Mouse (Mus musculus) olfactory bulb, adult 2 months (tissue): Measurements from ENCODE around the gene Rhno1. TPM values are rescaled to one million over a fixed set of nuclear protein-coding genes. Genes with fewer than 3 reads are reported as not detected.

Source experiments
- H3K27ac ChIP-seq: fragments of 200-500 bp; 2 replicates; pipeline ENCODE4 v1.5.1; 2012; ENCODE audit warnings: low read depth, low read length; ENCODE audit not compliant: insufficient read depth
- H3K4me1 ChIP-seq: fragments of 200-500 bp; 2 replicates; pipeline ENCODE4 v1.6.1; 2012; ENCODE audit warnings: low read length; ENCODE audit not compliant: control insufficient read depth, insufficient read depth
- H3K4me3 ChIP-seq: fragments of 200-500 bp; 2 replicates; pipeline ENCODE4 v1.5.1; 2012; ENCODE audit warnings: mild to moderate bottlenecking, low read depth, low read length, moderate library complexity; ENCODE audit not compliant: insufficient read depth
- CTCF ChIP-seq: fragments of 200-500 bp; IDR thresholded peaks from 2 replicates; pipeline ENCODE4 v1.5.1; 2012; ENCODE audit warnings: low read depth, mild to moderate bottlenecking, low read length, moderate library complexity; ENCODE audit not compliant: insufficient read depth
- POLR2A ChIP-seq: fragments of 200-500 bp; IDR thresholded peaks from 2 replicates; pipeline ENCODE4 v1.6.1; 2012; ENCODE audit warnings: mild to moderate bottlenecking, low read depth, low read length, moderate library complexity; ENCODE audit not compliant: insufficient read depth
- WGBS: fragments of 180-500 bp; shearing (Covaris S2); methylation state at CpG from one replicate; pipeline ENCODE4 v1.1.7; 2018; 5-methylcytosine and 5-hydroxymethylcytosine counted together
- polyA plus RNA-seq: library from polyadenylated mRNA; stranded (reverse); fragments of >200 nt; gene quantifications from 2 replicates; pipeline ENCODE4 v1.2.4, GENCODE M21; 2012; ENCODE audit warnings: low replicate concordance; ENCODE audit not compliant: missing spikeins, insufficient read depth, insufficient read length

Rhno1 gene
- polyA plus RNA-seq, result not detected in 2 replicates

DNA sequence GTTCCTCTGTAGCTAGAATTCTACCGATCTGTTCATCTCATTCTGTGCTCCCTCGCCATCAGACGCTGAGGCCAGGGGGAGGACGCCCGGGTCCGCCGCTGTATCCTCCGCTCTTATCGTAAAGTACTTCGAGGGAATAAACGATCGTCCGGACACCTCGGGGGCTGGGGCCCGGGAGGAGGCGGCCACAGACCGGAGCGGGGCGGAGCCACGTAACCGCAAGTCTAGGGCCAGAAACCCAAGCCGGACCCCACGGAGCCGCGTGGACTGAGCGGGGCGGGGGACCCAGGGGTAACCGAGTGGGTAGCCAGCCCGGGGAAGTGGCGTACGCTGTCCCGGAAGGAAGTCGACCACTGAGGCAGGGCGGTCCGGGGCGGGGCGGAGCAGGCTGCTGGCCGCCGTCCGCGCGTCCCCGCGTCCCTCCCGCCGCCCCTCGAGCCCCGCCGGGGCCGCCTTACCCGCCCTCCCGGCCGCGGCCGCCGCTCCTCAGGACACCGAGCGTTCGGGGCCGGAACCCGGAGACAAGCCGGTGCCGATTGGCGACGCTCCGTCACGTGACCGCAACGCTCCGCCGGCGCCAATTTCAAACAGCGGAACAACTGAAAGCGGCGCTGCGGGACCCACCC lies at the start of gene Rhno1, which contains the start of gene Foxm1:
Gene Rhno1 (minus strand): TSS at position 531 of the 626 bp plus-strand sequence.
Gene Foxm1 (plus strand): TSS at position 587 of the 626 bp plus-strand sequence.
- Histone ChIP-seq H3K4me1 (no peaks in the 10 kb centered on the region), H3K27ac (peak within 1 kb of the TSS; percentile 4; the same call in 1 of the 2 replicates), H3K4me3 (peak within 1 kb of the TSS; percentile 63)
- whole genome bisulfite sequencing, result 0% methylated on average over 74 of the region's 76 CpGs
- peak; percentile 57; the same call in 1 of the 2 replicates for TF ChIP-seq POLR2A
- no peak for TF ChIP-seq CTCF

DNA sequence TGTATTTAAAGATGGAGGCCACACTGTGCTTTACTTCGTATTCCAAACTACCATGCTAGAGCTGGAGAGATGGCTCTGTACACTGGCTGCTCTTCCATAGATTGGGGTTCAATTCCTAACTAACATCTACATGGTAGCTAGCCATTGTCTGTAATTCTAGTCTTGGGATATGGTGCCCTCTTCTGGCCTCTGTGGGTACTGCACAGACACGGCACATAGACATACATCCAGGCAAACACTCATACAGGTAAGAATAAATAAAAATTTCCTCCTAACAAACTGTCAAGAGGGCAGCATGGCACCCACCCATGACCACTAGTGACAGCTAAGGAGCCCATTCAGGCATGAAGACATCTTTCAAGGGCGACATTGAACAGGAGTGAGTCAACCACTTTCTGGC lies 48.4 kb upstream of the Rhno1 start:
- TF ChIP-seq POLR2A, result no peak
- TF ChIP-seq CTCF, result no peak
- WGBS, result 13% methylated on average over 3 of the region's 3 CpGs
- Histone ChIP-seq H3K4me3 (no peak overlapping the region), H3K27ac (no peak overlapping the region), H3K4me1 (peaks cover 8% of the 10 kb centered on the region; the same call in 1 of the 2 replicates)

DNA sequence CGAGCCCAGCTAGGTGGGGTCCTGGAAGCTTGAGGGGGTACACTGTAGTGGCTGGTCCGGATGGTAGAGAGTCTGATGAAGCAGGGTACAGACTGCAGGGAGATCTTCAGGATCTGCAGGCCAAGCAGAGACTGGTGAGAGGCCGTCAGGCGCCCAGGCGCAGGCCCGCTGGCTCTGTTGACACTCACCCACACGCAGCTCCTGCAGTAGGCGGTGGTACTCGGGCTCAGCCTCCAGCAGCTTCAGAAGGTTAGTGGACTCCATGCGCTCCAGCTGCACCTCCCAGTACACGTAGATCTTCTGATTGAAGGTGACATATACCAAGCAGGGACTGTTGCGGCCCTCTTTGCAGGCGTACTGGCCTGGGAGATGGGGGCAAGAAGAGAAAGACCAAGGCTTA lies 47.6 kb upstream of the Rhno1 start:
- no peak overlapping the region for H3K4me3 ChIP-seq
- TF ChIP-seq CTCF, result no peak
- H3K27ac ChIP-seq, result no peak overlapping the region
- peaks cover 8% of the 10 kb centered on the region; the same call in 1 of the 2 replicates for H3K4me1 ChIP-seq
- 71% methylated on average over 13 of the region's 13 CpGs for WGBS

DNA sequence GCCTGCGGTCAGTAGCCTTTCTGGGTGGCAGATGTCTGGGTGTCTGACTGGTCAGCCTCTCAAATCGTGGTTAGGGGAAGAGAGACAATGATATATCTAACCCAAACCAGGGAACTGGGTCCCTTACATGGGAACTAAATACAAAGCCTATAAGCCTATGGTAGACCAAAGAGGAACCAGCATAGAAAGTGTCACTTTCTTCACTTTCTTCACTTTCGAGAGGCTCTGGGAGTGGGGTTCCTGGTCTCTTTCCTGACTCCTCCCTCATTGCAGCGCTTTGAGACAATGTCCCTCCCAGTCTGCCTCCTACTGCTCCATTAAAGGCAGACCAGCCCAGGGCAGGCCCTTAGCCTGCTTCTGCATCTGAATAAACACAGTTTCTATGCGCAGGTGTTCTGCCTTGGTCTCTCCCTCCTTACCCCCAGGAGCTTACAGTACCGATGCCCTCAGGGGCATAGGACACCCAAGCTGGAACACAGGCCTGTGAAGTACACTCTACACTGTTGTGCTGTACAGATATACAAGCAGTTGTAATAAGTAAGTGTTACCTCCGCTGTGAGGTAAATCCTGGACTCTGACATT lies 45.9 kb upstream of the Rhno1 start:
- 85% methylated on average over 7 of the region's 7 CpGs for WGBS
- TF ChIP-seq POLR2A (no peak), CTCF (no peak)
- Histone ChIP-seq H3K4me3 (no peak overlapping the region), H3K4me1 (peaks cover 11% of the 10 kb centered on the region), H3K27ac (no peak overlapping the region)

DNA sequence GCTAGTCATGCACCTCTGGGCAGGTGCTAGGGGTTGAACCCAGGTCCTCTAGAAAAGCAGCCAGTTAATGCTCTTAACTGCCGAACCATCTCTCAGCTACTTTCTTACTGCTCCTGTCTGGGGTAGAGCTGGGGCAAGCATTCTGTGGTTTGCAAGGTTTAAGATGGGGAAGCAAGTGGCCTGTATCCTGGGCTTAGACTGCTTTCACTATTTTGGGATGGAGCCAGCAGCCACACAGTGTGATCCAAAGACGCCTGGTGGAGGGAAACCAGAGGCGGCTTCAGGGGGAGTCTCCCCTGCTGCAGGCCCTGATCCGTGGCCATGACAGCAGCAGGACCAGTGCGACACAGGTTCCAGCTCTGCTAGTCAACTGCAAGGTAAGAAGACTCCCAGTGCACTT lies 42.0 kb upstream of the Rhno1 start:
- TF ChIP-seq CTCF, result no peak
- TF ChIP-seq POLR2A, result no peak

DNA sequence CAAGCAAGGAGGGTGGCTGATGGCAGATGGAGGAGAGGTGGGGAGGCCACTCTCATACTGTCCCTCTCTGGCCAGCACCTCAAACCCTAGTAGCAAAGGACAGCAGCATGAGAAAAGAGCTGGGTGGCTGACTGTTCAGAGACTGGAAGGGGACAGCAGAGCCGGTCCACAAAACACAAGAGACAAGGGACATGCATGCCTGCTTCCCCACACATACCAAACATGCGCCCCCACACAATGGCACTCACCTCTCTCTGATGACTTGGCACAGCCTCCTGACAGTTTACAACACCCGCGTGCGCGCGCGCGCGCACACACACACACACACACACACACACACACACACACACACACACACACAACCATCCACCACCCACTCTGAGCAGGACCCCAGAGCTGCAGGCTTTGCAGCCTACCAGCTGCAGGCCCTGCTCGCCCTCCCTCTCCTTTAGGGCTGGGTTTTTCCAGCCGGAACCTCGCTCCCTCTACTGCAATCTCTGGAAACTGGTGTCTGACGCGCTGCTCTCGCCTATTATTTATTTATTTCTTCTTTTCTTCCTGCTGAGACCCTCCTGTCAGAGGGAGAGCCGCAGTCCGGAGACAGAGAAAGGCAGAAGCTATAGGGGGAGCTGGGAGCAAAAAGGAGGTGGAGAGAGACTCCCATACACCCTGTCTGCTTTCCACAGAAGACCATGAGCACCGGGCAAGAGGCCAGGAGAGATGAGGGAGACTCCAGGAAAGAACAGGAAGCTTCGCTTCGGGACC lies 36.9 kb upstream of the Rhno1 start:
- peak overlapping the region; percentile 54 for H3K4me3 ChIP-seq
- H3K4me1 ChIP-seq, result peaks cover 18% of the 10 kb centered on the region
- H3K27ac ChIP-seq, result peak overlapping the region; percentile 52
- no peak for TF ChIP-seq CTCF
- TF ChIP-seq POLR2A, result no peak
- 24% methylated on average over 21 of the region's 21 CpGs for WGBS

More for the DNA sequence above, 42.0 kb upstream of the Rhno1 start:
- no peak overlapping the region for H3K27ac ChIP-seq
- no peak overlapping the region for H3K4me3 ChIP-seq
- peaks cover 15% of the 10 kb centered on the region for H3K4me1 ChIP-seq
- WGBS, result 35% methylated on average over 5 of the region's 5 CpGs

DNA sequence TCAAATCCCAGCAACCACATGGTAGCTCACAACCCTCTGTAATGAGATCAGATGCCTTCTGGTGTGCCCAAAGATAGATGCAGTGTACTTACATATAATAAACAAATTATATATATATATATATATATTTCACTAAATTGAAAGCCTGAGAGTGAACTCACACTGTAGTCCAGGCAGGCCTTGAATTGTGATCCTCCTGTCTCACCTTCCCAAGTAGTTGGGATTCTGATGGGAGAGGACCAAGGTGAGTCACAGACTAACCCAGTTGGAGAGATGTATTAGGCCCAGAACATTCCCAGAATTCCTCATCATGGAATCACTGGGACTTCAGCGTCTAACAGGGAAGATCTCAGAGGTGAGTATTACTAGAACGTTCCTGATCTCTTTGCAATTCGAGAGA lies 36.3 kb upstream of the Rhno1 start, which contains the start of gene Nrip2:
Gene Nrip2 (plus strand): TSS at position 301 of the 400 bp plus-strand sequence.
- peak within 1 kb of the TSS; percentile 54 for H3K4me3 ChIP-seq
- TF ChIP-seq CTCF (no peak), POLR2A (no peak)
- peak within 1 kb of the TSS; percentile 52 for H3K27ac ChIP-seq
- WGBS, result 58% methylated on average over 3 of the region's 3 CpGs
- H3K4me1 ChIP-seq, result peaks cover 18% of the 10 kb centered on the region

DNA sequence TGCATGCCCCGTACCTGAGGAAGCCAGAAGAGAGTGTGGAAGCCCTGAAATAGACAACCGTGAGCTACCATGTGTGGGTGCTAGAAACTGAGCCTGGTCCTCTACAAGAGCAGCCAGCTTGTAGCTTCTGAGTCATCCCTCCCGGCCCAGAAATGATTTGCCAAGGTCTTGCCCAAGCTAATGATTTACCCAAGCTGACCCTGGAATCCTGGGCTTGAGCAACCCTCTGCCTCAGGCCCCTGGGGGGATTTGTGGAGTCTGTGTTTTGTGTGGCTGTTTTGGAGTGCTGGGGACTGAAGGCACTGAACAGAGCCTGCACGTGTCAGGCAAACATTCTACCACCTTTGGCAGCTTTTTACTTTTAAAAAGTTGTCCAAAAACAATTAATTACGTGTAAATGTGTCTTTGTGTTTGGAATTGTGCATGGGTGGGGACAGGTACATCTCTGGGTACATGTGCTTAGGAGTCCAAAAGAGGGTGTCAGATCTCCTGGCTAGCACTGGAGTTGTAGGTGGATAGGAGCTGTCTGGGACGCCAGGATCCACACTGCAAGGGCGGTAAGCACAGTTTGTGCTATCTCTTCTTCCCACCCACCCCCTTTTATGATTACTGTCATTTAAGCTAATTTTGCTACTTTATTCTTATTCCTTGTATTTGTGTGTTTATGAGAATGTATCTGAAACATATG lies 35.0 kb upstream of the Rhno1 start:
- TF ChIP-seq CTCF, result no peak
- no peak for TF ChIP-seq POLR2A
- WGBS, result 73% methylated on average over 7 of the region's 7 CpGs
- Histone ChIP-seq H3K27ac (no peak overlapping the region), H3K4me1 (peaks cover 18% of the 10 kb centered on the region), H3K4me3 (no peak overlapping the region)
